Mouse (Mus musculus) cortical plate, adult 2 months (tissue): ENCODE measurements around the gene Ptpn7.

Source experiments
- CTCF ChIP-seq: fragments of 200-500 bp; IDR thresholded peaks from 2 replicates; pipeline ENCODE4 v1.5.1; 2011; ENCODE audit warnings: mild to moderate bottlenecking, control low read depth, low read length; ENCODE audit not compliant: insufficient read depth; ENCODE audit errors: extremely low read depth
- POLR2A ChIP-seq: fragments of 200-500 bp; IDR thresholded peaks from 2 replicates; pipeline ENCODE4 v1.6.1; 2011; ENCODE audit warnings: mild to moderate bottlenecking, low read length, control low read depth; ENCODE audit not compliant: insufficient read depth; ENCODE audit errors: extremely low read depth

DNA sequence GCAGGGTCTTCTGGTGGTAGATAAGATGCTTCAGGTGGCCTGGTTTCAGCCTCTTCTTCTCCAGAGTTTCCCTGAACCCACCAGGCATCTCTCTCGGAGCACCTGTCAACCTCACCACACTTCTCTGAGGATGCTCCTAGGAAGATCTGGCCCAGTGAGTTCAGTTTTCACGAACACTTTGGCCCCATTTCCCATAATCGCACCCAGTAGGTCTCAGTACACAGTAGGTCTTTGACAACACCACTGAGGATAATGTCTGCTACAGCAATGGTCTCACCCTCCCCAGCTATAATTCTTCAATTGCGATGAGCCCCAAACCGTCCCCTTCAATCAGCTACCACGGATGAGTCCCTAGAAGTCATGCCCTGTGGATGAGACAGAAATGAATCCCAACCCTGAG is 35.1 kb upstream of the Ptpn7 start:
- no peak for TF ChIP-seq POLR2A
- TF ChIP-seq CTCF, result no peak
